Mouse (Mus musculus) forebrain, embryonic 11.5 days (tissue): Measurements from ENCODE around the gene Sult6b2. TPM values are rescaled to one million over a fixed set of nuclear protein-coding genes. Genes with fewer than 3 reads are reported as not detected.
A peak's percentile ranks its signal among the peaks of the same experiment; 100 is the strongest.

Source experiments
- ATAC-seq: fragments of 200-750 bp; cut with Nextera tagmentation; replicated peaks from 2 replicates; pipeline ENCODE4 v1.8.0; 2017; ENCODE audit warnings: moderate TSS enrichment; ENCODE audit not compliant: low FRiP score
- DNase-seq: peaks from one replicate; pipeline ENCODE4 v3.0.0-alpha.2; 2017; ENCODE audit warnings: low spot score
- H3K27ac ChIP-seq: fragments of 300-500 bp; sonication (generic); 2 replicates; pipeline ENCODE4 v1.5.1; 2014; ENCODE audit warnings: low read depth, low read length
- H3K27me3 ChIP-seq: fragments of 300-500 bp; sonication (generic); 2 replicates; pipeline ENCODE4 v1.6.1; 2014; ENCODE audit warnings: mild to moderate bottlenecking, low read length, mixed read lengths; ENCODE audit not compliant: control insufficient read depth, insufficient read depth
- H3K36me3 ChIP-seq: fragments of 300-500 bp; sonication (generic); 2 replicates; pipeline ENCODE4 v1.6.1; 2014; ENCODE audit warnings: mild to moderate bottlenecking, low read length, moderate library complexity, mixed read lengths; ENCODE audit not compliant: control insufficient read depth, insufficient read depth
- H3K4me1 ChIP-seq: fragments of 300-500 bp; sonication (generic); replicated peaks from 2 replicates; pipeline ENCODE4 v1.6.1; 2014; ENCODE audit warnings: low read length, mixed read lengths; ENCODE audit not compliant: control insufficient read depth, insufficient read depth
- H3K4me2 ChIP-seq: fragments of 300-500 bp; sonication (generic); 2 replicates; pipeline ENCODE4 v1.6.1; 2014; ENCODE audit warnings: low read depth, mild to moderate bottlenecking, low read length, moderate library complexity, mixed read lengths; ENCODE audit not compliant: severe bottlenecking
- H3K4me3 ChIP-seq: fragments of 300-500 bp; sonication (generic); 2 replicates; pipeline ENCODE4 v1.5.1; 2014; ENCODE audit warnings: low read depth, low read length
- H3K9ac ChIP-seq: fragments of 300-500 bp; sonication (generic); 2 replicates; pipeline ENCODE4 v1.6.1; 2014; ENCODE audit warnings: low read length
- H3K9me3 ChIP-seq: fragments of 300-500 bp; sonication (generic); 2 replicates; pipeline ENCODE4 v1.6.1; 2016; ENCODE audit warnings: low read length, mixed read lengths; ENCODE audit not compliant: control insufficient read depth
- WGBS: fragments of 180-500 bp; shearing (Covaris S2); extraction: QIAGEN DNeasy Blood & Tissue Kit; methylation state at CpG from one replicate; pipeline ENCODE4 v1.1.7; 2014; 5-methylcytosine and 5-hydroxymethylcytosine counted together
- polyA plus RNA-seq: library from polyadenylated mRNA; unstranded; fragments of >200 nt; fragmentation: Nextera tagmentation; extraction: Ambion mirVana; gene quantifications from 2 replicates; pipeline ENCODE4 v1.2.1, GENCODE M21; 2014

Gene Sult6b2
- polyA plus RNA-seq, 1 experiment from 2014 or later, result 0.29 TPM

- Histone ChIP-seq H3K4me2 (peak overlapping the region; percentile 71; the same call in 1 of the 2 replicates), H3K27me3 (no peaks in the 10 kb centered on the region; the same call in 1 of the 2 replicates), H3K4me1 (peaks cover 6% of the 10 kb centered on the region), H3K9me3 (no peaks in the 10 kb centered on the region), H3K4me3 (peak overlapping the region; percentile 88; the same call in 1 of the 2 replicates), H3K9ac (no peak overlapping the region), H3K36me3 (no peaks in the 10 kb centered on the region), H3K27ac (no peak overlapping the region; the same call in 1 of the 2 replicates)
- ATAC-seq, result no peak
- WGBS, result 93% methylated on average over 6 of the region's 6 CpGs
- DNase-seq, result peak; percentile 47
These were observed 46.3 kb downstream of the Sult6b2 start for GRCm38 (mm10) chr6:142757976-142758375.

- Histone ChIP-seq H3K9ac (peak overlapping the region; percentile 90), H3K27me3 (no peaks in the 10 kb centered on the region; the same call in 1 of the 2 replicates), H3K4me3 (peak overlapping the region; percentile 88), H3K9me3 (no peaks in the 10 kb centered on the region), H3K4me2 (peak overlapping the region; percentile 71), H3K4me1 (peaks cover 6% of the 10 kb centered on the region), H3K36me3 (no peaks in the 10 kb centered on the region), H3K27ac (no peak overlapping the region; the same call in 1 of the 2 replicates)
- DNase-seq (no peak), ATAC-seq (no peak)
- WGBS, result 53% methylated on average over 10 of the region's 10 CpGs
These were observed 46.9 kb downstream of the Sult6b2 start for GRCm38 (mm10) chr6:142757334-142757965.

GRCm38 (mm10) chr6:142756507-142757333 lies 47.6 kb downstream of the Sult6b2 start, which contains the start of gene Cmas:
Gene Cmas (plus strand): TSS chr6:142756686.
- DNase-seq, result peak; percentile 94
- Histone ChIP-seq H3K4me2 (peak within 1 kb of the TSS; percentile 71), H3K4me1 (peaks cover 6% of the 10 kb centered on the region), H3K9ac (peak within 1 kb of the TSS; percentile 90), H3K36me3 (no peaks in the 10 kb centered on the region), H3K4me3 (peak within 1 kb of the TSS; percentile 88), H3K27ac (peak within 1 kb of the TSS; percentile 50; the same call in 1 of the 2 replicates), H3K27me3 (no peaks in the 10 kb centered on the region; the same call in 1 of the 2 replicates), H3K9me3 (no peaks in the 10 kb centered on the region)
- under 1% methylated on average over 68 of the region's 68 CpGs for WGBS
- peak; percentile 97 for ATAC-seq

GRCm38 (mm10) chr6:142752331-142753246 lies 51.7 kb downstream of the Sult6b2 start:
- WGBS, result 39% methylated on average over 14 of the region's 14 CpGs
- peaks cover under 1% of the 10 kb centered on the region; the same call in 1 of the 2 replicates for H3K4me1 ChIP-seq

GRCm38 (mm10) chr6:142751365-142751764 lies 52.9 kb downstream of the Sult6b2 start:
- no peak for ATAC-seq
- Histone ChIP-seq H3K27me3 (no peaks in the 10 kb centered on the region; the same call in 1 of the 2 replicates), H3K4me2 (no peak overlapping the region), H3K9me3 (no peaks in the 10 kb centered on the region), H3K27ac (no peak overlapping the region), H3K36me3 (no peaks in the 10 kb centered on the region), H3K9ac (no peak overlapping the region), H3K4me1 (no peaks in the 10 kb centered on the region), H3K4me3 (no peak overlapping the region)
- no peak for DNase-seq
- 63% methylated on average over 9 of the region's 9 CpGs for WGBS

More at GRCm38 (mm10) chr6:142752331-142753246, 51.7 kb downstream of the Sult6b2 start:
- Histone ChIP-seq H3K9ac (no peak overlapping the region), H3K27me3 (no peaks in the 10 kb centered on the region; the same call in 1 of the 2 replicates), H3K9me3 (no peaks in the 10 kb centered on the region), H3K36me3 (no peaks in the 10 kb centered on the region), H3K4me2 (no peak overlapping the region), H3K27ac (no peak overlapping the region), H3K4me3 (no peak overlapping the region)
- no peak for DNase-seq
- ATAC-seq, result no peak

- no peak for ATAC-seq
- no peaks in the 10 kb centered on the region for H3K27me3 ChIP-seq
- H3K36me3 ChIP-seq, result no peaks in the 10 kb centered on the region
- no peak overlapping the region for H3K9ac ChIP-seq
- H3K4me3 ChIP-seq, result no peak overlapping the region
- no peaks in the 10 kb centered on the region for H3K9me3 ChIP-seq
- H3K4me1 ChIP-seq, result no peaks in the 10 kb centered on the region
- WGBS, result 90% methylated on average over 8 of the region's 8 CpGs
- H3K4me2 ChIP-seq, result no peak overlapping the region
- no peak overlapping the region for H3K27ac ChIP-seq
- no peak for DNase-seq
These were observed 56.1 kb downstream of the Sult6b2 start for GRCm38 (mm10) chr6:142748057-142748708.

GRCm38 (mm10) chr6:142747165-142747564 lies 57.1 kb downstream of the Sult6b2 start:
- ATAC-seq (no peak), DNase-seq (no peak)
- Histone ChIP-seq H3K36me3 (no peaks in the 10 kb centered on the region), H3K4me2 (no peak overlapping the region), H3K27ac (no peak overlapping the region), H3K4me1 (no peaks in the 10 kb centered on the region), H3K9me3 (no peaks in the 10 kb centered on the region), H3K9ac (no peak overlapping the region), H3K27me3 (no peaks in the 10 kb centered on the region), H3K4me3 (no peak overlapping the region)
- 90% methylated on average over 2 of the region's 2 CpGs for WGBS
